Comparison of ENCODE assay signal across 12 mouse cellular contexts in the genomic region with DNA sequence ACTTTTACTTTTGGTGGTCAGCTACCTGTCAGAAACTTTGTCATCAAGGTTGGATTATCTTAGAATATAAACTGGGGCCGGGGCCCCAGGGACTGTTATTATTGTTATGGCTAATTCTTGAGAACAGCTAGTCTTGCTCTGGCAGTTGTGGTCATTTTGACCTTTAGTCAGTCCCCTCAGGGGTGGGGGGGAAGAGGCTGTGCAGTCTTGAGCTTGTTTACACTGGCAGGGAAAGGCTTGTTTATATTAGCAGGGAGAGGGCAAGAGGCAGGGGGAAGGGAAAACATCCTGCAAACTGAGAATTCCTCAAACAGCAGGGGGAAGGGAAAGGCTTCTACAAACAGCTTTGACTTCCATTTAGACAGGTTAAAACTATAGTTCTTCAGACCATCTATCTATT.
DNase-seq lines count a peak whose midpoint lies in the region; ATAC-seq and TF ChIP-seq lines count a peak whose summit lies in the region.
"Had no signal": no experiment of that assay in that cellular context is flagged by ENCODE, and none has a peak within 500 bp of the region (broad histone marks: within the 10 kb centered on the region; RNA-seq: fewer than 3 reads in every experiment).

No protein-coding gene starts in this region.

- H3K4me3 ChIP-seq in liver, embryonic 12.5 days = no peak overlapping the region
- H3K4me3 ChIP-seq in kidney, postnatal 0 days (replicated peaks; ENCODE audit: low read depth, low read length) = no peak overlapping the region
- H3K4me3 ChIP-seq: limb, embryonic 13.5 days had no signal

- WGBS in liver, embryonic 12.5 days (ENCODE audit: insufficient replicate concordance) = 50% methylated on average over 1 of the region's 1 CpGs
- WGBS in kidney, postnatal 0 days = 45% methylated on average over 1 of the region's 1 CpGs

- H3K27me3 ChIP-seq in liver, embryonic 12.5 days (replicated peaks) = no peaks in the 10 kb centered on the region
- H3K27me3 ChIP-seq in kidney, postnatal 0 days (ENCODE audit: insufficient read depth, low read length) = no peaks in the 10 kb centered on the region
- H3K27me3 ChIP-seq: limb, embryonic 13.5 days had no signal

- no peaks in the 10 kb centered on the region for H3K4me1 ChIP-seq in liver, embryonic 12.5 days
- no peaks in the 10 kb centered on the region for H3K4me1 ChIP-seq in kidney, postnatal 0 days (replicated peaks; ENCODE audit: insufficient read depth, low read length)
- H3K4me1 ChIP-seq: limb, embryonic 13.5 days had no signal

- no peak overlapping the region for H3K27ac ChIP-seq in liver, embryonic 12.5 days
- H3K27ac ChIP-seq in kidney, postnatal 0 days = no peak overlapping the region
- H3K27ac ChIP-seq: limb, embryonic 13.5 days had no signal

- TF ChIP-seq CTCF in kidney, postnatal 0 days (IDR thresholded peaks at IDR 0.05; ENCODE audit: low read depth) = no peak

- H3K9ac ChIP-seq in liver, embryonic 12.5 days = no peak overlapping the region
- no peak overlapping the region for H3K9ac ChIP-seq in kidney, postnatal 0 days (ENCODE audit: low read depth, low read length)
- H3K9ac ChIP-seq: limb, embryonic 13.5 days had no signal

- no peak overlapping the region for H3K4me2 ChIP-seq in liver, embryonic 12.5 days
- H3K4me2 ChIP-seq in kidney, postnatal 0 days (ENCODE audit: low read length) = no peak overlapping the region
- H3K4me2 ChIP-seq: limb, embryonic 13.5 days had no signal

- no peaks in the 10 kb centered on the region for H3K36me3 ChIP-seq in liver, embryonic 12.5 days
- no peaks in the 10 kb centered on the region for H3K36me3 ChIP-seq in kidney, postnatal 0 days (ENCODE audit: insufficient read depth, low read length)
- H3K36me3 ChIP-seq: limb, embryonic 13.5 days had no signal

- DNase-seq in liver = peak; percentile 4
- peak; percentile 41 for DNase-seq in embryo, embryonic 9.5 days (ENCODE audit: extremely low spot score)
- peak; percentile 60 for DNase-seq in kidney, postnatal 0 days (ENCODE audit: low spot score)
- peak; percentile 43 for DNase-seq in lung, postnatal 14 days
- DNase-seq in frontal cortex, postnatal 14 days (ENCODE audit: low spot score in 2 of 2) = no peak
- DNase-seq in adrenal gland, adult 2 months = no peak
- DNase-seq: cerebellum, adult 9-11 months; gastrocnemius, postnatal 36 days had no signal

- no peaks in the 10 kb centered on the region for H3K9me3 ChIP-seq in liver, embryonic 12.5 days (replicated peaks)
- H3K9me3 ChIP-seq in kidney, postnatal 0 days (replicated peaks; ENCODE audit: low read length) = no peaks in the 10 kb centered on the region
- H3K9me3 ChIP-seq: limb, embryonic 13.5 days had no signal

- no peak for ATAC-seq in liver, embryonic 12.5 days
- 0 out of 2 replicates have a peak, but pooled peaks have one; percentile 40 for ATAC-seq in kidney, postnatal 0 days (replicated peaks; ENCODE audit: low FRiP score, low read depth)
- no peak for ATAC-seq in erythroblast, adult 5-6 weeks (replicated peaks; ENCODE audit: low FRiP score, poor library complexity, severe bottlenecking)
- ATAC-seq: intestine, postnatal 0 days had no signal

Comparison
In these comparisons a context has a peak if more than half of its experiments do, and no peak if none do; other contexts are left out.
1. DNase-seq: peak in liver (single experiment), embryo, embryonic 9.5 days (single experiment), kidney, postnatal 0 days (single experiment) and lung, postnatal 14 days (single experiment); none in frontal cortex, postnatal 14 days (0 of 2) and adrenal gland, adult 2 months (single experiment).